Mouse (Mus musculus) mammary gland, adult 2 months (tissue): ENCODE results near the gene Angptl3. TPM values are rescaled to one million over a fixed set of nuclear protein-coding genes. Genes with fewer than 3 reads are reported as not detected.

Experiments
- polyA plus RNA-seq: library from polyadenylated mRNA; depleted of rRNA; stranded (reverse); fragments of >200 nt; gene quantifications from 2 replicates; pipeline ENCODE4 v1.2.3, GENCODE M21; 2012; ENCODE audit warnings: low replicate concordance; rRNA removed

Gene Angptl3
- polyA plus RNA-seq, result 0.33 and 0.36 TPM in 2 replicates

GRCm38 (mm10) chr4:99030686-99031085, at the start of gene Angptl3:
Gene Angptl3, plus strand, starts transcription at chr4:99030954.

Other genes with a start within 250 kb of the Angptl3 start
- gene Kank4, start 213.4 kb upstream of the Angptl3 start, polyA plus RNA-seq, result 1.9 and 2.7 TPM in 2 replicates
- gene I0C0044D17Rik, start 207.1 kb upstream of the Angptl3 start, polyA plus RNA-seq, result not detected in 2 replicates
- gene Usp1, start 107.1 kb upstream of the Angptl3 start, polyA plus RNA-seq, result 11.7 and 245 TPM in 2 replicates
- 15.4 and 19.9 TPM in 2 replicates for gene Dock7, start 90.0 kb downstream of the Angptl3 start, polyA plus RNA-seq
- gene Atg4c, start 163.0 kb downstream of the Angptl3 start, polyA plus RNA-seq, result 1.9 and 3.7 TPM in 2 replicates